Mouse (Mus musculus) liver, embryonic 12.5 days (tissue): Measurements from ENCODE around the gene Jaml. TPM values are rescaled to one million over a fixed set of nuclear protein-coding genes. Genes with fewer than 3 reads are reported as not detected.
"Not testable (repeated sequence)": the region's sequence is repeated elsewhere in the genome, so short reads cannot be mapped to it uniquely, and the experiment has no call there.

Source experiments
- ATAC-seq: fragments of 200-750 bp; cut with Nextera tagmentation; 2 replicates; pipeline ENCODE4 v1.8.0; 2017; ENCODE audit warnings: moderate number of reproducible peaks, mild to moderate bottlenecking, moderate library complexity
- H3K27ac ChIP-seq: fragments of 300-500 bp; sonication (generic); 2 replicates; pipeline ENCODE4 v1.5.1; 2016; ENCODE audit warnings: mild to moderate bottlenecking
- H3K27me3 ChIP-seq: fragments of 300-500 bp; sonication (generic); replicated peaks from 2 replicates; pipeline ENCODE4 v1.6.1; 2016; ENCODE audit warnings: mild to moderate bottlenecking, moderate library complexity
- H3K36me3 ChIP-seq: fragments of 300-500 bp; sonication (generic); 2 replicates; pipeline ENCODE4 v1.6.1; 2016; ENCODE audit warnings: mild to moderate bottlenecking, moderate library complexity
- H3K4me1 ChIP-seq: fragments of 300-500 bp; sonication (generic); 2 replicates; pipeline ENCODE4 v1.6.1; 2016
- H3K4me2 ChIP-seq: fragments of 300-500 bp; sonication (generic); 2 replicates; pipeline ENCODE4 v1.6.1; 2016; ENCODE audit warnings: mild to moderate bottlenecking, moderate library complexity
- H3K4me3 ChIP-seq: fragments of 300-500 bp; sonication (generic); 2 replicates; pipeline ENCODE4 v1.5.1; 2016; ENCODE audit warnings: mild to moderate bottlenecking, moderate library complexity
- H3K9ac ChIP-seq: fragments of 300-500 bp; sonication (generic); 2 replicates; pipeline ENCODE4 v1.6.1; 2016; ENCODE audit warnings: mild to moderate bottlenecking, moderate library complexity
- H3K9me3 ChIP-seq: fragments of 300-500 bp; sonication (generic); replicated peaks from 2 replicates; pipeline ENCODE4 v1.6.1; 2016; ENCODE audit warnings: mild to moderate bottlenecking, moderate library complexity
- WGBS: fragments of 180-500 bp; shearing (Covaris S2); methylation state at CpG from one replicate; pipeline ENCODE4 v1.1.7; 2016; ENCODE audit not compliant: insufficient replicate concordance; 5-methylcytosine and 5-hydroxymethylcytosine counted together
- polyA plus RNA-seq: library from polyadenylated mRNA; unstranded; fragments of >200 nt; fragmentation: Nextera tagmentation; extraction: Ambion mirVana; gene quantifications from 2 replicates; pipeline ENCODE4 v1.2.1, GENCODE M21; 2016

Gene Jaml
- 0.12 TPM in 1 of 2 replicates, not detected in the other for polyA plus RNA-seq

DNA sequence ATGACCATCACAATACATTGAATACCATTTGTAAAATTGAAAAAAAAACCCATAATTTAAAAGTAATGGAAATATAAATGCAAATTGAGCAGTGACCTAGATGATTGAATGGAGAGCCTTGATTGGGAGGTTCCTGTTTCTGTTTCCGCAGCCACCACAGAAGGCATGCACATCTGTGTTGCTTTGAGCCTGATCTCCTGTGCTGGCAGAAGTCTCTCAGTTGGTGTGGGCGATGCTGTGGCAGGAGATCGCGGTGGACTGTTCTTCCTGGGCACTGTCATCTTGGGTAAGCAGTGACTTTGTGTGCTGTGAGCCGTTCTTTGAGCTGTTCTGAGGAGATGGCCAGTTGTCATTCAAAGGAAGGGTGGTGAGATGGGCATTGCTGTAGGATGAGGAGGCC is at the start of gene Jaml:
Gene Jaml, plus strand, starts transcription at position 173 of the 400 bp plus-strand sequence.
- H3K36me3 ChIP-seq: no peaks in the 10 kb centered on the region
- no peak within 1 kb of the TSS for H3K27ac ChIP-seq
- no peak within 1 kb of the TSS for H3K9ac ChIP-seq
- no peak for ATAC-seq
- WGBS: 72% methylated on average over 5 of the region's 5 CpGs
- no peak within 1 kb of the TSS for H3K4me2 ChIP-seq
- H3K9me3 ChIP-seq: no peaks in the 10 kb centered on the region
- H3K4me3 ChIP-seq: no peak within 1 kb of the TSS
- no peaks in the 10 kb centered on the region for H3K4me1 ChIP-seq
- 0 out of 2 replicates have a peak, but pooled peaks cover 9% of the 10 kb centered on the region for H3K27me3 ChIP-seq

DNA sequence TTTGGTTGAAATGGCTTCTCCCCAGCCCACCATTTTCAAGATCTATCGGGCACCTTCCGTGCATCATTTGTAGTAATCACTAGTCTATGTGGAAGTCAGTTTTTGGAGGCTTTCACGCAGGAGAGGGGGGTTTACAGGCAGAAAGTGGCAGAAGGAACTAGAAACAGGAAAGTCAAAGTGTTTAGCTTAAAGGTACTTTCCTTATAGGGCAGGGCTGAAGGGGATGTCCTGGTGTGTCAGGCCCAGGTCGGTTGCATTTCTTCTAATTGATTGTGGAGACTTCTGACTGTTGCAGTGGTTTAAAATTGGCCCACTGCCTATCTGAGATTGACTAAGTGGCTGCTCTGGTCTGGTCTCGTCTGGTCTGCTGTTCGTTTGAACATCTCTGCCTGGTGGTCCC is 48.6 kb upstream of the Jaml start:
- H3K4me3 ChIP-seq: no peak overlapping the region
- no peak overlapping the region for H3K27ac ChIP-seq
- WGBS: 59% methylated on average over 6 of the region's 6 CpGs
- H3K4me1 ChIP-seq: no peaks in the 10 kb centered on the region
- no peak overlapping the region for H3K9ac ChIP-seq
- H3K4me2 ChIP-seq: no peak overlapping the region
- H3K9me3 ChIP-seq: no peaks in the 10 kb centered on the region
- ATAC-seq: no peak
- peaks cover 60% of the 10 kb centered on the region for H3K27me3 ChIP-seq
- no peaks in the 10 kb centered on the region for H3K36me3 ChIP-seq

DNA sequence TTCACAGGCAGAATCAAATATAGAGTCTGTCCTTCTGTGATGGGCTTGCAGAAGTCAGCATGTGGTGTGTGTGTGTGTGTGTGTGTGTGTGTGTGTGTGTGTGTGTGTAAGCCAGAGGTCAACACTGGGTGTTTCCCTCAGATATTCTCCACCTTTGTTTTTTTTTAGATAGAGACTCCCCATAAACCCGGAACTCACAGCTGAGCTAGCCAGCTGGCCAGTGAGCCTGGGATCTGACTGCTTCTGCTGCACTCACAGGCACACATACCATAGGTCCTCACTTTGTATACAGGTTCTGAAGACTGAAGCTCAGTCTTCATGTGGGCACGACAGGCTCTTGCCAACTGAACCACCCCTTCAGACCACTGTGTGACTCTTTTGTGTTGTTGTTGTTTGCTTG is 46.7 kb upstream of the Jaml start:
- H3K9me3 ChIP-seq: no peaks in the 10 kb centered on the region
- H3K4me3 ChIP-seq: no peak overlapping the region
- no peak overlapping the region for H3K4me2 ChIP-seq
- H3K36me3 ChIP-seq: no peaks in the 10 kb centered on the region
- no peak overlapping the region for H3K9ac ChIP-seq
- H3K27me3 ChIP-seq: peaks cover 51% of the 10 kb centered on the region
- ATAC-seq: no peak
- no peak overlapping the region for H3K27ac ChIP-seq
- WGBS: 61% methylated on average over 2 of the region's 2 CpGs
- H3K4me1 ChIP-seq: no peaks in the 10 kb centered on the region

DNA sequence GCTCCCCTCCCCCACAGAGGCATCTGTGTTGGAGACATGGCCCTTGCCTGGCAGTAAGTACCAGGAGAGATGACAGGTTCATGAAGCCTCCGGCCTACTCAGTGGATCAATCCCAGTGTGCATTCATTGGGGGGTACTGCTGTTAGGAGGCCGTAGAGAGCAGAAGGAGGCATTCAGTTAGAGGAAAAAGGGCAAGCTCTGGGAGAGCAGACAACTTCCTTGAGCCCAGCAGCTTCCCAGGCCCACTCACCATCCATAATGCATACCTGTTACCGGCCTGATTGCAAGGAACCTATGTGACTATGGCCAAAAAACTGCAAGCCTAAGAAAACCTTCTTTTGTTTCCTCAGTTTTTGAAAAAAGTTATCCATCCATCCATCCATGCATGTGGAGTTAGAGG is 44.5 kb upstream of the Jaml start:
- ATAC-seq: no peak
- Histone ChIP-seq H3K9ac (no peak overlapping the region), H3K27me3 (peaks cover 44% of the 10 kb centered on the region), H3K27ac (no peak overlapping the region), H3K9me3 (no peaks in the 10 kb centered on the region), H3K36me3 (no peaks in the 10 kb centered on the region), H3K4me1 (no peaks in the 10 kb centered on the region), H3K4me3 (no peak overlapping the region), H3K4me2 (no peak overlapping the region)
- 53% methylated on average over 3 of the region's 3 CpGs for WGBS

DNA sequence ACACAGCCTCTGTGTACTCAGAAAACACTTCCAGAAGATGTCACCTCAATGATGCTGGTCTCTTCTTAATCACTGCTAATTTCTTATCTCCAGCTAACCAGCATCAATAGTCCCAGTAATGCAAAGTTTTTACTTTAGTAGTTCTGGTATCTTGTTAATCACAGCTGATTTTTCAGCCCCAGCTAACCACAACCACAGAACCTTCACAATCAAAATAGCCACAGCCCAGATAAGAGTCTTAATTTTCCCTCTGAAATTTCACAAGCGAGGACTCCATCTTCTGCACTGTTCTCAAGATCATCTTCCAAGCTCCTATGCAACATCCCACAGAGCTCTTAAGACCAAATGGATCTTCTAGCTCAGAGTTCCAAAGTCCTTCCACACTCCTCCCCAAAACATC is 41.2 kb upstream of the Jaml start:
- not testable (repeated sequence) for H3K9ac ChIP-seq, H3K4me2 ChIP-seq, ATAC-seq, H3K36me3 ChIP-seq, H3K9me3 ChIP-seq, H3K4me3 ChIP-seq, H3K27ac ChIP-seq
- Histone ChIP-seq H3K4me1 (peaks cover 17% of the 10 kb centered on the region; the same call in 1 of the 2 replicates), H3K27me3 (peaks cover 62% of the 10 kb centered on the region)
- 27% methylated on average over 1 of the region's 1 CpGs for whole genome bisulfite sequencing

DNA sequence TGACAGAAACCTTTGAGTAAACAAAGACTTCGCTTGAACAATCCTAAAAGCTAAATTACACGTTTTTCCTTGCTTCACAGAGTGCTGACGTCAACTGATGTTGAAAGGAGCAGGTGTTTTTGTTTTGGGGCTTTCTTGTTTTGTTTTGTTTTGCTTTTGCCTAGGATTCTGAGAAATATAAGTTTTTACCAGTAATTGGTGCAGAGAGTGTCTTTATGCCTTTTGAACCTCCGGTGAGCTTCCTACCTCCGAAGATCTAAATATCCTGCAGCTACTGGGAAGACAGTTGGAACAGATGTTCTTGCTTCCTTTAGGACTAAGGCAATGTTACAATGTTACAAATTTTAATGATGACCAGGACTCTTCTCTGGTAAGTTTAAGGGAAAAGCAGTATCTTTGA is 39.5 kb upstream of the Jaml start, which contains the start of gene Mpzl2:
Gene Mpzl2, plus strand, starts transcription at position 301 of the 400 bp plus-strand sequence.
- Histone ChIP-seq H3K27me3 (peaks cover 79% of the 10 kb centered on the region), H3K27ac (no peak within 1 kb of the TSS)

DNA sequence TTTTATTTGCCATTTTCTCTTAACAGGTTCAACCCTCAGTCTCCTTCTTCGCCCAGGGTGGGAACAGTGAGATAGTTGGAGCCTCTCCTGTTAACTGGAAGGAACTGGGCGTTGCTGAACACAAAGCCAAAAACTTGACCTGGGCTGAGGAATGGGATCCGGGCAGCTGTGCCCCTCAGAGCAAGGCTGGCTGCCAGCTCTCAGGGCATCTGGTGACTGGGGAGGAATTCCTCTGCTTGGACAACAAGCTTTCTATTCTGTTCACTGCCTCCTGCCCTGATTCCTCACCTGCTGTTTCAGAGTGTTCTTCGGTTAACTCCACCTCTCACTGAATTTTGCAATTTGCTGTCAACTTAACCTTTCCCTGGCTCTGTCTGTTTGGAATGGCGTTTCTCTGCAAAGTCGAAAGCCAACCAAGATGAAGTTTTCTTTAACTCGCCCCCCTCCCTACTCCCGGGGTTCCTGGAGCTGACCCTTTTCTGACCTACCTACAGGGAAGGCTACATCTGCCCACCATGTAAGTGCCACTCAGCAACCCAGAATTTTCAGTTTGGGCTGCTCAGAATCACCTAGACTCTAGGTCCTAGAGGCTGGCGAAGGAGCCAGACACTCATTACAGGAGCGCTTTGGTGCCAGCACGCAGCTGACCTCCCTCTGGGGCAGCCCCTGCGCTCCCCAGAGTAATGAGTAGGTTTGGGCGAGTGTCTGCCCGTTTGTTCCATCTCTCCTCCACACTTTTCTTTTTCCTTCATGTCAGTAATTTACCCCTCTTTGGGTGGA is 38.7 kb upstream of the Jaml start:
- Histone ChIP-seq H3K4me2 (peak overlapping the region; percentile 47), H3K27me3 (peaks cover 83% of the 10 kb centered on the region), H3K4me3 (peak overlapping the region; percentile 13; the same call in 1 of the 2 replicates), H3K4me1 (peaks cover 17% of the 10 kb centered on the region; the same call in 1 of the 2 replicates), H3K9ac (no peak overlapping the region), H3K27ac (no peak overlapping the region), H3K36me3 (no peaks in the 10 kb centered on the region), H3K9me3 (no peaks in the 10 kb centered on the region)
- WGBS: 15% methylated on average over 14 of the region's 14 CpGs
- ATAC-seq: no peak

More for the DNA sequence above, 39.5 kb upstream of the Jaml start, which contains the start of gene Mpzl2:
- H3K4me3 ChIP-seq: peak within 1 kb of the TSS; percentile 13; the same call in 1 of the 2 replicates
- ATAC-seq: no peak
- H3K4me2 ChIP-seq: peak within 1 kb of the TSS; percentile 47
- no peaks in the 10 kb centered on the region for H3K36me3 ChIP-seq
- no peaks in the 10 kb centered on the region for H3K9me3 ChIP-seq
- peaks cover 17% of the 10 kb centered on the region; the same call in 1 of the 2 replicates for H3K4me1 ChIP-seq
- no peak within 1 kb of the TSS for H3K9ac ChIP-seq
- 51% methylated on average over 5 of the region's 5 CpGs for WGBS

DNA sequence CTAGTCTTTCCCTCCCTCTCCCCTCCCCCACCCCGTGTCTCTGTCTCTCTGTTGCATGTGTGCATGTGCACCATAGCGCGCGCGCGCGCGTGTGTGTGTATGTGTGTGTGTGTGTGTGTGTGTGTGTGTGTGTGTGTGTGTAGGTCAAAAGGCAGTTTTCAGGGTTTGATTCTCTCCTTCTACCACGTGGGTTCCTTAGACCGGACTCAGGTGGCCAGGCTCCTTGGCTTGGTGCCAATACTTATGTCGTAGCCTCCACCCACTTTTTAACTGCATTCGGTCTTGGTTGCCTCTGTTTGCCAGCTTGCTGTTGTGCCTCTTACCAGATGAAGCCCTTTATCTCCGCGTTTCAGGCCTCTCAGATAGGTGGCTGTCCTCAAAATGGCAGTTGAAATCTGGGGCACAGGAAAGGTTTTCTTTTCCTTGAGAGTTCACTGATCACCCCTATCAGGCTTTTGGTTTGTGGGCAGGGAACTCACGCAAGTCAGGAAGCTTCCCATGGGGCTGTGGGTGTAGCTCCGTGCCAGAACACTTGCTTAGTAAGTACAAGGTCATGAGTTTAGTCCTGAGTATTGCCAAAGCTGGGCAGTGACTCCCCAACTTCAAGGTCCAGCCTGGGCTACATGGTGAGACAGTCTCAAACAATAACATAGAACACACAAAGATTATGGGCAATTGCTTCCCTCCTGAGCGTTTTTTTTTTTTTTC is 37.7 kb upstream of the Jaml start:
- H3K4me1 ChIP-seq: peaks cover 17% of the 10 kb centered on the region; the same call in 1 of the 2 replicates
- H3K4me3 ChIP-seq: 0 out of 2 replicates have a peak overlapping the region, but pooled peaks have one; percentile 13
- H3K27me3 ChIP-seq: peaks cover 78% of the 10 kb centered on the region
- WGBS: 27% methylated on average over 17 of the region's 17 CpGs
- no peaks in the 10 kb centered on the region for H3K9me3 ChIP-seq
- peak overlapping the region; percentile 47 for H3K4me2 ChIP-seq
- H3K36me3 ChIP-seq: no peaks in the 10 kb centered on the region
- H3K9ac ChIP-seq: no peak overlapping the region
- H3K27ac ChIP-seq: no peak overlapping the region
- ATAC-seq: peak; percentile 21; the same call in 1 of the 2 replicates

DNA sequence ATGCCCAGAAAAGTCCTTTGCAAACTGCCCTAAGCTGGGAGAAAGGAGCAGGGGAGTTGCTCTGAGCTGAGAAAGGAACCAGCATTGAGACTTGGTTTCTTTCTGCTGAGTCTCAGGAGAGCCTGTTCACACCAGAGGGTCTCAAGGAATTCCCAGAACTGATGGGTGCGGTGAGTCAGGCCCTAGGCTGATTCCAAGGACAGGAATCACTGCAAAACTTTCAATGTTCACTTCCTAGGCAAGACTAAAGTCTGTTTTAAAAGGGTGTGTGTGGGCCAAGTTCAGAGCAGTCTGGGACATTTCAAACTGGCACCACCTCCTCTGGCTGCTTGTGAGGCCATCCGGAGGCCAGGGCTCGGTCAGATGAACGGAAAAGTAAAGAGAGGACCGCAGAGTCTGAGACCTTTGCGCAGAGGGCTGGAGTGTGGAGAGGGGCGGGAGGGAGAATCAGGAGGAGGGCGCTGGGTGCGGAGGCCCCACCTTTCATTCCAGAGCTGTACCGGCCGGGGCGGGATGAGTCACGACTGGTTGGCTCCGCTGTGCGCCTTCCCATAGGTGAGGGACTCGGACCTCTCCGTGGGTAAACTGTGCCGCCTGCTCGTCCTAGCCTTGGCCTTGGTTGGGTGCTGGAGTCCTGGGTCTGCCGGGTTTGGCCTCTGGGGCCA is 36.8 kb upstream of the Jaml start:
- H3K4me2 ChIP-seq: peak overlapping the region; percentile 45
- H3K9ac ChIP-seq: no peak overlapping the region
- peak overlapping the region; percentile 34 for H3K4me3 ChIP-seq
- ATAC-seq: peak; percentile 84
- no peak overlapping the region for H3K27ac ChIP-seq
- peaks cover 17% of the 10 kb centered on the region; the same call in 1 of the 2 replicates for H3K4me1 ChIP-seq
- 1% methylated on average over 20 of the region's 20 CpGs for WGBS
- no peaks in the 10 kb centered on the region for H3K9me3 ChIP-seq
- H3K27me3 ChIP-seq: peaks cover 73% of the 10 kb centered on the region
- H3K36me3 ChIP-seq: no peaks in the 10 kb centered on the region

DNA sequence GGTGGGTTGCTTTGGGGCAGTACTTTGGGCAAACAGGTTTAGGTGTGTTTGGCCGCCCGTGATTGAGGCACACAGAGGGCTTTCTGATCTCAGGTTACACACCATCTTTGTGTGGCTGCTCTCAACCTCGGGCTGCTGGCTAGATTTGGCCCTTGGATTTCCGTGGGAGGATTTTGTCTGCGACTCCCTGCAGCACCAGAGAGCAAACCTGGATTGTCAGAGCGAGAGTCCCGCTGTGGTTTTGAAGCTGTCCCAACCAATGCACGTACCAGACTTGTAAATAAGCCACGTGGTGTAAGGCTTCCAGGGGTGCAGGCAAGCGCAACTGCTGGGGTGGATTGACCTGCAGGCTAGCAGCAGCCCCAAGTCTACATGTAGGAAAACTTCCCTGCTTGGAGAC is 36.0 kb upstream of the Jaml start:
- 4% methylated on average over 10 of the region's 10 CpGs for WGBS
- Histone ChIP-seq H3K36me3 (no peaks in the 10 kb centered on the region), H3K4me1 (peaks cover 17% of the 10 kb centered on the region; the same call in 1 of the 2 replicates), H3K4me3 (peak overlapping the region; percentile 34), H3K9ac (0 out of 2 replicates have a peak overlapping the region, but pooled peaks have one; percentile 4), H3K27ac (no peak overlapping the region), H3K4me2 (peak overlapping the region; percentile 45), H3K9me3 (no peaks in the 10 kb centered on the region), H3K27me3 (peaks cover 74% of the 10 kb centered on the region)
- no peak for ATAC-seq

DNA sequence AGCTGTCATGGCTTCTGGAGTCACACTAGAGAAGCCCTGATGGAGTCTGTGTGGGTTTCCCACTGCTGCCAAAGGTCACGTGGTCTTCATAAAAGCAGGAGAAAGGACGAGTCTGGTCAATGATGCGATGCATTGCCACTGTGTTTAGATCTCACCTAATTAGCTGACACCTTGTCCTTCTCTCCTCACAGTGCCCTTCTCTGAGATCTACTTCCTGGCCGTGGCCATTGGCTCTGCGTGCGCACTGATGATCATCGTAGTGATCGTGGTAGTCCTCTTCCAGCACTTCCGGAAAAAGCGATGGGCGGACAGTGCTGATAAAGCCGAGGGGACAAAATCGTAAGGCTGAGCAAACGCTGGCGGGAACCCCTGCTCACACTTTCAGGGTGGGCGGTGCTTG is 32.0 kb upstream of the Jaml start:
- Histone ChIP-seq H3K9ac (no peak overlapping the region), H3K27me3 (peaks cover 39% of the 10 kb centered on the region), H3K4me3 (no peak overlapping the region), H3K4me2 (no peak overlapping the region), H3K27ac (no peak overlapping the region), H3K9me3 (no peaks in the 10 kb centered on the region), H3K4me1 (peaks cover under 1% of the 10 kb centered on the region; the same call in 1 of the 2 replicates), H3K36me3 (no peaks in the 10 kb centered on the region)
- ATAC-seq: no peak
- 64% methylated on average over 16 of the region's 16 CpGs for WGBS
